In genomic region chr16:45070383-45071083, GRCm38 (mm10) we compare ENCODE assay signal across 11 mouse cellular contexts. TPM values are rescaled to one million over a fixed set of nuclear protein-coding genes. Genes with fewer than 3 reads are reported as not detected.
DNase-seq lines count a peak whose midpoint lies in the region; ATAC-seq and TF ChIP-seq lines count a peak whose summit lies in the region.
"Had no signal": no experiment of that assay in that cellular context is flagged by ENCODE, and none has a peak within 500 bp of the region (broad histone marks: within the 10 kb centered on the region; RNA-seq: fewer than 3 reads in every experiment).

No protein-coding gene starts in this region.

- TF ChIP-seq EP300 in stomach, postnatal 0 days (optimal IDR thresholded peaks at IDR 0.05): no peak

- no peaks in the 10 kb centered on the region for H3K36me3 ChIP-seq in kidney, embryonic 14.5 days (ENCODE audit: control insufficient read depth, insufficient read depth, low read length)
- no peaks in the 10 kb centered on the region for H3K36me3 ChIP-seq in stomach, postnatal 0 days (ENCODE audit: control insufficient read depth, insufficient read depth, low read length)
- H3K36me3 ChIP-seq: hindbrain, embryonic 10.5 days had no signal

- no peaks in the 10 kb centered on the region for H3K27me3 ChIP-seq in kidney, embryonic 14.5 days (ENCODE audit: control insufficient read depth, insufficient read depth, low read length)
- no peaks in the 10 kb centered on the region for H3K27me3 ChIP-seq in stomach, postnatal 0 days (ENCODE audit: control insufficient read depth, insufficient read depth, low read length)

- H3K4me3 ChIP-seq in kidney, embryonic 14.5 days (ENCODE audit: low read length): no peak overlapping the region
- H3K4me3 ChIP-seq in stomach, postnatal 0 days (ENCODE audit: low read depth, low read length): no peak overlapping the region
- H3K4me3 ChIP-seq: hindbrain, embryonic 10.5 days; left cerebral cortex, adult 2 months had no signal

- intact Hi-C loops in heart, postnatal 25 days (cut with DNase I): no loop called here

- ATAC-seq in kidney, embryonic 14.5 days (ENCODE audit: low FRiP score, low TSS enrichment): no peak
- ATAC-seq in stomach, postnatal 0 days (ENCODE audit: low FRiP score, low TSS enrichment): peak; percentile 86; the same call in 1 of the 2 replicates

- H3K27ac ChIP-seq in kidney, embryonic 14.5 days (ENCODE audit: low read depth, low read length): no peak overlapping the region
- H3K27ac ChIP-seq in stomach, postnatal 0 days (replicated peaks): no peak overlapping the region
- H3K27ac ChIP-seq: hindbrain, embryonic 10.5 days; left cerebral cortex, adult 2 months had no signal

- H3K9me3 ChIP-seq in kidney, embryonic 14.5 days (ENCODE audit: control insufficient read depth, low read length): no peaks in the 10 kb centered on the region
- H3K9me3 ChIP-seq in stomach, postnatal 0 days (ENCODE audit: control insufficient read depth, low read length): no peaks in the 10 kb centered on the region
- H3K9me3 ChIP-seq: hindbrain, embryonic 10.5 days had no signal

- 89% methylated on average over 8 of the region's 8 CpGs for WGBS in kidney, embryonic 14.5 days
- WGBS in stomach, postnatal 0 days: 62% methylated on average over 8 of the region's 8 CpGs

- DNase-seq in kidney, postnatal 25 days: peak; percentile 22 to 48
- DNase-seq in adrenal gland, postnatal 25 days: peak; percentile 17
- DNase-seq in heart, postnatal 25 days (ENCODE audit: low spot score): peak; percentile 88
- no peak for DNase-seq in stomach, postnatal 0 days (ENCODE audit: low spot score)
- DNase-seq in frontal cortex, postnatal 25 days (ENCODE audit: low spot score in 2 of 2): no peak
- no peak for DNase-seq in liver
- no peak for DNase-seq in left cerebral cortex, adult 8-10 months (ENCODE audit: low spot score in 2 of 2)
- DNase-seq: thymus, postnatal 14 days had no signal

- no peak overlapping the region for H3K4me2 ChIP-seq in kidney, embryonic 14.5 days (replicated peaks; ENCODE audit: low read depth, low read length)
- no peak overlapping the region for H3K4me2 ChIP-seq in stomach, postnatal 0 days (replicated peaks; ENCODE audit: low read depth)

- H3K9ac ChIP-seq in kidney, embryonic 14.5 days (ENCODE audit: low read depth, low read length): no peak overlapping the region
- H3K9ac ChIP-seq in stomach, postnatal 0 days (ENCODE audit: low read length): no peak overlapping the region

- TF ChIP-seq CTCF in stomach, postnatal 0 days (IDR thresholded peaks at IDR 0.05; ENCODE audit: low read depth): no peak

- H3K4me1 ChIP-seq in kidney, embryonic 14.5 days (ENCODE audit: control insufficient read depth, insufficient read depth, low read length): no peaks in the 10 kb centered on the region
- H3K4me1 ChIP-seq in stomach, postnatal 0 days (replicated peaks; ENCODE audit: control insufficient read depth, insufficient read depth): no peaks in the 10 kb centered on the region
- H3K4me1 ChIP-seq: hindbrain, embryonic 10.5 days had no signal

RNA-seq across cellular contexts. Expression of gene Ccdc80, which starts 22.7 kb away (rescaled TPM):
- polyA plus RNA-seq in kidney, embryonic 14.5 days (2014; fragmentation: Nextera tagmentation; extraction: Ambion mirVana): 60.1 and 78.5 TPM in 2 replicates
- 18.3 and 19.0 TPM in 2 replicates for total RNA-seq in adrenal gland, postnatal 25 days (2021)
- 10 to 100 TPM; 83.0 to 90.7 TPM for total RNA-seq in heart, postnatal 25 days (2021)
- polyA plus RNA-seq in stomach, postnatal 0 days (2015; fragmentation: Nextera tagmentation; extraction: Ambion mirVana): 51.9 and 56.1 TPM in 2 replicates
- total RNA-seq in left cerebral cortex, adult 8-10 months (2022): 1 to 10 TPM; 5.0 to 7.5 (median 6.3) TPM

Comparison
In these comparisons a context has a peak if more than half of its experiments do, and no peak if none do; other contexts are left out.
1. DNase-seq: peak in kidney, postnatal 25 days (2 of 2), adrenal gland, postnatal 25 days (single experiment) and heart, postnatal 25 days (single experiment); none in stomach, postnatal 0 days (single experiment), frontal cortex, postnatal 25 days (0 of 2), liver (single experiment) and left cerebral cortex, adult 8-10 months (0 of 2).